Mouse (Mus musculus) cortical plate, adult 2 months (tissue): Measurements from ENCODE around the gene Snx29. TPM values are rescaled to one million over a fixed set of nuclear protein-coding genes. Genes with fewer than 3 reads are reported as not detected.

Experiments
- H3K27ac ChIP-seq: fragments of 200-500 bp; 2 replicates; pipeline ENCODE4 v1.5.1; 2012; ENCODE audit warnings: low read length, control low read depth, inconsistent platforms; ENCODE audit not compliant: insufficient read depth
- H3K4me1 ChIP-seq: fragments of 200-500 bp; 2 replicates; pipeline ENCODE4 v1.6.1; 2011; ENCODE audit warnings: low read length; ENCODE audit not compliant: control insufficient read depth, insufficient read depth
- H3K4me3 ChIP-seq: fragments of 200-500 bp; 2 replicates; pipeline ENCODE4 v1.5.1; 2011; ENCODE audit warnings: mild to moderate bottlenecking, low read length, control low read depth; ENCODE audit not compliant: insufficient read depth
- CTCF ChIP-seq: fragments of 200-500 bp; IDR thresholded peaks from 2 replicates; pipeline ENCODE4 v1.5.1; 2011; ENCODE audit warnings: mild to moderate bottlenecking, control low read depth, low read length; ENCODE audit not compliant: insufficient read depth; ENCODE audit errors: extremely low read depth
- POLR2A ChIP-seq: fragments of 200-500 bp; IDR thresholded peaks from 2 replicates; pipeline ENCODE4 v1.6.1; 2011; ENCODE audit warnings: mild to moderate bottlenecking, low read length, control low read depth; ENCODE audit not compliant: insufficient read depth; ENCODE audit errors: extremely low read depth
- polyA plus RNA-seq: library from polyadenylated mRNA; depleted of rRNA; stranded (reverse); fragments of >200 nt; gene quantifications from 2 replicates; pipeline ENCODE4 v1.2.3, GENCODE M21; 2012

Snx29 gene
- polyA plus RNA-seq, 1 experiment: 7.2 TPM

DNA sequence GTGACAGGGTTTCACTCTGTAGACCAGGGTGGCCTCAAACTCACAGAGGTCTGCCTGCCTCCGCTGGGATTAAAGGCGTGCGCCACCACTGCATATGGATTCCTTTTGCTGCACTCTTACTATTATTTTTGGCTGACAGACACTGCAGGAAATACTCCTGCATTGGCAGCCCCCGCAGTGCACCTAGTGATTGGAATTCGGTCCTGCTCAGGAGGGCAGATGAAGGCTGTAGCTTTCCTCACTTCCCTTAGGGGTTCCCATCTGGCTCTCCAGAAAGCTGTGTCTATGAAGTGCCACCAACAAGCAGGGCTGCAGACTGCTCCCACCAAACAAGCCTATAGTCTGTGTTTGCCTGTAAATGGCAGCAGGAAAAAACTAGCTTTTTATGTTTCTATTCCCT is 215.0 kb downstream of the Snx29 start:
- H3K27ac ChIP-seq: no peak overlapping the region
- TF ChIP-seq CTCF (no peak), POLR2A (no peak)
- peaks cover 3% of the 10 kb centered on the region; the same call in 1 of the 2 replicates for H3K4me1 ChIP-seq
- H3K4me3 ChIP-seq: no peak overlapping the region

DNA sequence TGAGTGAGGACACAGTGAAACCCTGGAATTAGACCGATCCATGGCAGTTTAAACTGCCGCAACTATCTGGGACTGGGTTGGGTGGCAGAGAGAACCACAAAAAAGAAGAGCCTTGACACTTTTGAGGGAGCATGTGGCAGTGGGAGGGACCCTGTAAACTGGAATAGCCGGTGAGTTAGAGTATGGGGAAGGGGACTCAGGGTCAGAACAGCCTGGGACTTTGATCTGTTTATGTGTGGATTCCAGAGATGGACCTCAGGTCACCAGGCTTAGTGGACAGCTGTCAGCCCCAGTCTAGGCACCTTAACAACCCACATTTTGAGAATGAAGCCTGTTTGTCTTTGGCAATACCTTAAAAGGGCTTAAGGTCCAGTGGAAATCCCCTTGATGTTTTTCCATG is 215.5 kb downstream of the Snx29 start:
- no peak overlapping the region for H3K27ac ChIP-seq
- H3K4me3 ChIP-seq: no peak overlapping the region
- TF ChIP-seq CTCF (no peak), POLR2A (no peak)

DNA sequence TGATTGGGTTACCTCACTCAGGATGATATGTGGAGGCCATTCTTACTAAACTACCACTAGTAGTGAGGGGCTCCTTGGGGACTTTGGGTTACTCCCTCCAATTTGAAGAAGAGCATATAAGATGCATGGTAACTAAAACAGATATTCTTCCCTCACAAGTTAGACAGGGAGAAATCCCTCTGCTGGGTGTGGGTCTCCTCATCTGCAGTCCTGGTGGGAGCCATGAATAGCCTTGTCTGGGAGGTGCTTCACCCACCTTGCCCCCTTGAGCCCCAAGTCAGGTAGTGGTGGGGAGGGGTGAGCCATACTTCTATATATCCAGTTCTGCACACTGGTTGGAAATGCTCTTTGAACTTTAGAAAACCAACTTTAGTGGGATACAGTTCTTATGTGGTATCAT is 218.3 kb downstream of the Snx29 start:
- TF ChIP-seq POLR2A (no peak), CTCF (no peak)
- Histone ChIP-seq H3K4me3 (no peak overlapping the region), H3K4me1 (peaks cover 3% of the 10 kb centered on the region), H3K27ac (no peak overlapping the region)

More for the DNA sequence above, 215.5 kb downstream of the Snx29 start:
- H3K4me1 ChIP-seq: peaks cover 2% of the 10 kb centered on the region; the same call in 1 of the 2 replicates

DNA sequence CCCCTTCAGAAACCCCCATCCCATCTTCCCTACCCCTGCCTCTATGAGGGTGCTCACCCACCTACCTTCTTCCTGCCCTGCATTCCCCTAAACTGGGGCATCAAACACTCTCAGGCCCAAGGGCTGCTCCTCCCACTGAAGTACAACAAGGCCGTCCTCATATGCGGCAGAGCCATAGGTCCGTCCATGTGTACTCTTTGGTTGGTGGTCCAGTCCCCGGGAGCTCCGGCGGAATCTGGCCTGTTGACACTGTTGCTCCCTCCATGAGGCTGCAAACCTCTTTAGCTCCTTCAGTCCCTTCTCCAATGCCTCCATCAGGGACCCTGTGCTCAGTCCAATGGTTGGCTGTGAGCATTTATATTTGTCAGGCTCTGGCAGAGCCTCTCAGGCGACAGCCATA is 219.1 kb downstream of the Snx29 start:
- no peak overlapping the region for H3K27ac ChIP-seq
- H3K4me1 ChIP-seq: peaks cover 3% of the 10 kb centered on the region
- no peak for TF ChIP-seq CTCF
- no peak for TF ChIP-seq POLR2A
- H3K4me3 ChIP-seq: no peak overlapping the region

DNA sequence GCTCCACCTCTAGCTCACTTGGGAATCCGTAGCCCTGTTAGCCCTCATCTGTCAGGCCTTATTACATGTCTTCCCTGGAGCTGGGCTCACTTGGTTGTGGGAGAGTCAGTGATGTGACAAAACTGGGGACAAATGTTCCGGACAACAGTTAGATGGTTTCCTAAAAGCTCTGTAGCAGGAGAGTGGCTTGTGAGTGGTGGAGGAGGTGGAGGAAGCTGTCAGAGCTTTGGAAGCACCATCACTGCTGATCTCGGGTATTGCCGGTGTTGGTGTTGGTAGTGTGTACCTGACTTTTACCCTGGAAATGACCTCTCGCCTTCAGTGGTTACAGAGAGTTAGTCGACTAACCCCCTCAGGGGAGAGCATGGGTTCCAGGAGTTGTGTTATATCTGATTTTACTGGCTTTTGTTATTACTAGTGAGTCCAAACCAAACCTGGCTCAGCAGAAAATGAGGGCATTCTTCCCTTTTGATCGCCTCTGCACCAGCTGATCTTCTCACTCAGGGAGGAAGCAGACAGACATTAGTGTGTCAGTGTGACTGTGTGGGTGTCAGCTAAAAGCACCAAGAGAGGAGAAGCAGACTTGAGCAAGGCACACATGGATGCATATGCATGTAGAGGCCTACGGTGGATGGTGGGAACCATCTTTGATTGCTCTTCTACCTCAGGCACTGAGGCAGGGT is 227.5 kb downstream of the Snx29 start:
- H3K4me1 ChIP-seq: no peaks in the 10 kb centered on the region
- no peak overlapping the region; the same call in 1 of the 2 replicates for H3K27ac ChIP-seq
- TF ChIP-seq POLR2A: no peak
- no peak for TF ChIP-seq CTCF
- no peak overlapping the region for H3K4me3 ChIP-seq

DNA sequence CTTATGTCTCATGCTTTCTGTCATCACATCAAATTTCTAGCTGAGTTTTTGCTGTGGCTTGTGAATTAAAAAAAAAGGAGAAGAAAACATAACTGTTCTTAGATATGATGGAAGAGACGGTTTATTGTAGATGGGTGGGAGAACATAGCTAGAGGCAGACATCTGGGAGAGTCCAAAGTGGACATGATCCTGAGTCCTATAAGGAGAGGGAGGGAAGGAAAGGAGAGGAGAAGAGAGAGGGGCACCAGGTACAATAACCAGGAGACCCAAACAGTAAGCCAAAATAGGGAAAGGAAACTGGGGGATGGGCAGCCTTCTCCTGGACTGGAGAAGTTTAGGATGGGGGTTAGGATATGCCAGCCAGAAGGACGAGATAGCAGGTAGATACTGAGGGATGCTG is 239.0 kb downstream of the Snx29 start:
- Histone ChIP-seq H3K27ac (no peak overlapping the region), H3K4me3 (no peak overlapping the region), H3K4me1 (peaks cover 1% of the 10 kb centered on the region)
- TF ChIP-seq POLR2A: no peak
- TF ChIP-seq CTCF: no peak

DNA sequence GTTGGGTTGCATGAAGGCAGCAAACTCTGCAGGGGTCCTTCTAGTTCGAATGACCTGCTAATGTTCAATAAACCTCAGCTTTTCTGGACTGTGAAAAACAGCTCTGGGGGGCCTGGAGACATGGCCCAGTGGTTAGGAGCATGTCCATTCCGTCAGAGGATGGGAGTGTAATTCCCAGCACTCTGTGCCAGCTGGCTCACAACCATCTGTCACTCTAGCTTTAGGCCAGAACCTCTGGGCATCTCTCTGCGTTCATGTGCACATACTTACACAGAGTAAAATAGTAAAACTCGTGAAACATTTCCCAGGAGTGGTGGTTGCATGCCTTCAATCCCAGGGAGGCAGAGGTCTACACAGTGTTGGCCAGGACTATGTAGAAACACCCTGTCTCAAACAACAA is 241.1 kb downstream of the Snx29 start:
- peaks cover 5% of the 10 kb centered on the region for H3K4me1 ChIP-seq

DNA sequence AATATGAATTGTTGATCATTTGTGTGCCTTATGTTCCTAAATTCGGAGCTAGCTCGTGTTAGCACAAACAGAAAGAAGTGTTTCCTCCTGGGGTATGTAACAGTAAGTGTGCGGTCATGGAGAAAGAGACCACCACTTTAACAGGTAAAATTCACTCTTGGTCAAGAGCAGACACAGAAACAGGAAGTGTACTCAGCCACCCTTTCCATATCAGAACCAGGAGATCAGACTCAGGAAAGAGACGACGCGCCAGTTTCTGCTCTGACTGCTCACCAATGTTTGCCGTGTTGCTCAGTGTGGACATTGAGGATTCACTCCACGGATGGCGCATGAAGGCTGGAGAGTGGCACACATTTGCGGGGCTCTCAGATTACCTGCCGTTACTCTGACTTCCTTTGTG is 242.4 kb downstream of the Snx29 start:
- TF ChIP-seq CTCF: no peak
- no peak for TF ChIP-seq POLR2A

More for the DNA sequence above, 241.1 kb downstream of the Snx29 start:
- TF ChIP-seq CTCF (no peak), POLR2A (no peak)
- no peak overlapping the region for H3K4me3 ChIP-seq
- no peak overlapping the region for H3K27ac ChIP-seq

DNA sequence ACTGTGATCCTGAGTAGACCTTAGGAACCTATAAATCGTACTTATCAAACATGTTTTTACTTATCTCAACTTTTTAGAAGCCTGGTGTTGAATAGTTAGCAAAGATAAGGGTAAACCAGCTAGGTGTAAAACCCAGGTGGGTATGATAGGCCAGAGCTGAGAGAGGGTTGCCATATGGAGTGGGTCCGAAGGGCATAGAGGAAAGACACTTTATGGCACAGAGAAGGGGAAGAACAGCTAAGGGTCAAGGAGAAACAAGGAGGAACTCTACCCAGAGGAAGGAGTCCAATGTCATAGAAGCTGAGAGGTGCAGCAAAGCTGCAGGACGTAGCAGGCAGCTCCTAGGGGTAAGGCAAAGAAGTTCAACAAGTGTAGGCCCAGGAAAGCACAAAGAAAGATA is 244.9 kb downstream of the Snx29 start:
- no peak overlapping the region for H3K4me3 ChIP-seq
- H3K27ac ChIP-seq: no peak overlapping the region
- TF ChIP-seq CTCF: no peak
- no peak for TF ChIP-seq POLR2A
- peaks cover 8% of the 10 kb centered on the region for H3K4me1 ChIP-seq

More for the DNA sequence above, 242.4 kb downstream of the Snx29 start:
- no peak overlapping the region for H3K4me3 ChIP-seq
- peaks cover 8% of the 10 kb centered on the region for H3K4me1 ChIP-seq
- H3K27ac ChIP-seq: no peak overlapping the region

DNA sequence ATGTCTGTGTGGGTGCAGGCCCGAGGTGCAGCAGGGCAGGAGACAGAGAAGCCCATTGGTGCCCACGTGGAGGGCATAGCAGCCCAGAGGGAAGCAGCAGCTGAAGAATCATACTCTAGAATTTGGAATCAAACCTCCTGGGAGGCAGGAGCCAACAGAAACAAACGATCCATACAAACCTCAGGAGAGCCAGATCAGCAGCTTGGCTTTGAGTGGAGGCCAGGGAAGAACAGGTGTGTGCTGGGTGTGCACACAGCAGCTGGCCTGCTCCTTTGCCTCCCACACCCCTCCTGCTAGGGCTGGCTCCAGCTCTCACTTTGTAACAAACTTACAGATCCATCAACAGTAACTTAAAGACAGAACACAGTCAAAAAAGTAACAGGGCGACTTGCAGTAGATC is 245.4 kb downstream of the Snx29 start:
- peaks cover 8% of the 10 kb centered on the region for H3K4me1 ChIP-seq
- TF ChIP-seq POLR2A (no peak), CTCF (no peak)
- no peak overlapping the region for H3K27ac ChIP-seq

DNA sequence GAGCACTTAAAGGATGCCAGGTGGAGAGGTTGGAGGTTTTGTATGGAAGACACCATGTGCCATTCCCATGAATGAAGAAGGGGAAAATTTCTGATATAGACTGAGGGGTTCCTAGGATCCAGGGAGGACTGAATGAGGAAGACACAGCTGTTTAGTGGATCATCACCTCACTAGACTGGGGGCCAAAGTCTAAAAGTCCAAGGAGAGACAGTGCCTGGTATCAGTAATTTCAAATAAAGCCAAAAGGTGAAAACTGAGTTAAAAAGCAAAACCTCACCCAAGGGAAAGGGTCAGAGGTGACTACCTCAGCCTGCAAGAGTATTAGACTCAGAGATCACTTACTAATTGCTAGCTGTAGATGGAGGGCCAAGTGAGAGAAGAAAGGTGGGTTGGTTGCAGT is 245.9 kb downstream of the Snx29 start:
- no peak for TF ChIP-seq CTCF
- no peak for TF ChIP-seq POLR2A
- peaks cover 8% of the 10 kb centered on the region for H3K4me1 ChIP-seq
- H3K27ac ChIP-seq: no peak overlapping the region
- H3K4me3 ChIP-seq: no peak overlapping the region

More for the DNA sequence above, 245.4 kb downstream of the Snx29 start:
- H3K4me3 ChIP-seq: no peak overlapping the region
